9 mouse cellular contexts compared by ENCODE assay signal in the genomic region with DNA sequence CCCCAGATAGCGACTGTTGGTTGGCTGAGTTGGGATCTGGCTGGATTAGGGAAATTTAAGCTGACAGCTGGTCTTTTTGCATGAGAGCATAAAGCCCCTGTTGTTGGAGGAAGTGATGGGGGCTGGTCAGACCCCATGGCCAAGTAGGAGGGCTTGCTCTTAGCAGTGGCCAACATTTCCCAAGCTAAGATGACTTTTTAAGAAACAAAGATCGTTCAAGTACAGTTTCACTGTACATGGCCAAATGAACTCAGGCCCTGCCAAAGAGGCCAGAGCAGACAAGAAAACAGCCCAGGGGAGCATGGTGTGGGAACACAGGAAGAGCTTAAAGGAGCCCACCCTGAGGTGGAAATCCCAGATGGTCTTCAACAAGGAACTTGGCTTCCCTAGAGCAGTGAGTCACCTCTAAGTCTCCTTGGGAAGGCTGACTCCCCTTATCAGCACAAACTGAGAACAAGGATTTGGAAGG.
DNase-seq lines count a peak whose midpoint lies in the region; ATAC-seq lines count a peak whose summit lies in the region.
"Had no signal": no experiment of that assay in that cellular context is flagged by ENCODE, and none has a peak within 500 bp of the region (broad histone marks: within the 10 kb centered on the region; RNA-seq: fewer than 3 reads in every experiment).

No protein-coding gene starts in this region.

- 0 out of 2 replicates have a peak, but pooled peaks cover 6% of the 10 kb centered on the region for H3K4me1 ChIP-seq in hindbrain, embryonic 14.5 days (replicated peaks; ENCODE audit: control insufficient read depth, insufficient read depth, low read length)
- 0 out of 2 replicates have a peak, but pooled peaks cover 12% of the 10 kb centered on the region for H3K4me1 ChIP-seq in hindbrain, embryonic 12.5 days
- peaks cover 26% of the 10 kb centered on the region; the same call in 1 of the 2 replicates for H3K4me1 ChIP-seq in midbrain, embryonic 12.5 days

- no peaks in the 10 kb centered on the region for H3K9me3 ChIP-seq in hindbrain, embryonic 14.5 days (ENCODE audit: control insufficient read depth, low read length)
- H3K9me3 ChIP-seq in hindbrain, embryonic 12.5 days (replicated peaks), result no peaks in the 10 kb centered on the region
- no peaks in the 10 kb centered on the region for H3K9me3 ChIP-seq in midbrain, embryonic 12.5 days

- peak; percentile 62; the same call in 1 of the 2 replicates for ATAC-seq in hindbrain, embryonic 14.5 days (ENCODE audit: low FRiP score)
- no peak for ATAC-seq in hindbrain, embryonic 12.5 days (ENCODE audit: low FRiP score)
- peak; percentile 90 for ATAC-seq in midbrain, embryonic 12.5 days (ENCODE audit: low FRiP score, low read depth)
- no peak for ATAC-seq in CD4-positive, CD25-positive, alpha-beta regulatory T cell, adult 4 months

- WGBS in hindbrain, embryonic 14.5 days, result 54% methylated on average over 2 of the region's 2 CpGs
- 54% methylated on average over 2 of the region's 2 CpGs for WGBS in hindbrain, embryonic 12.5 days
- WGBS in midbrain, embryonic 12.5 days, result 50% methylated on average over 2 of the region's 2 CpGs

- H3K4me3 ChIP-seq in hindbrain, embryonic 14.5 days (replicated peaks; ENCODE audit: low read length), result no peak overlapping the region
- no peak overlapping the region for H3K4me3 ChIP-seq in hindbrain, embryonic 12.5 days
- no peak overlapping the region for H3K4me3 ChIP-seq in midbrain, embryonic 12.5 days

- no peaks in the 10 kb centered on the region for H3K27me3 ChIP-seq in hindbrain, embryonic 14.5 days (ENCODE audit: control insufficient read depth, insufficient read depth, low read length)
- H3K27me3 ChIP-seq in hindbrain, embryonic 12.5 days, result no peaks in the 10 kb centered on the region
- no peaks in the 10 kb centered on the region for H3K27me3 ChIP-seq in midbrain, embryonic 12.5 days

- H3K36me3 ChIP-seq in hindbrain, embryonic 14.5 days (replicated peaks; ENCODE audit: control insufficient read depth, insufficient read depth), result no peaks in the 10 kb centered on the region
- H3K36me3 ChIP-seq in hindbrain, embryonic 12.5 days, result no peaks in the 10 kb centered on the region
- no peaks in the 10 kb centered on the region for H3K36me3 ChIP-seq in midbrain, embryonic 12.5 days

- no peak overlapping the region for H3K4me2 ChIP-seq in hindbrain, embryonic 14.5 days (replicated peaks)
- H3K4me2 ChIP-seq in hindbrain, embryonic 12.5 days (replicated peaks), result no peak overlapping the region
- H3K4me2 ChIP-seq in midbrain, embryonic 12.5 days (replicated peaks), result peak overlapping the region; percentile 13; the same call in 1 of the 2 replicates

- H3K27ac ChIP-seq in hindbrain, embryonic 14.5 days, result no peak overlapping the region
- no peak overlapping the region for H3K27ac ChIP-seq in hindbrain, embryonic 12.5 days
- H3K27ac ChIP-seq in midbrain, embryonic 12.5 days (replicated peaks), result peak overlapping the region; percentile 56
- H3K27ac ChIP-seq: liver, embryonic 14.5 days had no signal

- no peak overlapping the region for H3K9ac ChIP-seq in hindbrain, embryonic 14.5 days
- H3K9ac ChIP-seq in hindbrain, embryonic 12.5 days, result no peak overlapping the region
- H3K9ac ChIP-seq in midbrain, embryonic 12.5 days (replicated peaks), result no peak overlapping the region
- H3K9ac ChIP-seq: liver, embryonic 14.5 days had no signal

- DNase-seq in hindbrain, embryonic 14.5 days (ENCODE audit: low spot score), result no peak
- peak; percentile 34 for DNase-seq in brain, embryonic 18.5 days (ENCODE audit: low read depth, low spot score)
- peak; percentile 70 for DNase-seq in heart, adult 8-10 months (ENCODE audit: low spot score)
- DNase-seq in right cerebral cortex, adult 2 months (ENCODE audit: low spot score in 2 of 2), result no peak
- no peak for DNase-seq in embryo, embryonic 10.5 days (ENCODE audit: low spot score)

Comparison
In these comparisons a context has a peak if more than half of its experiments do, and no peak if none do; other contexts are left out.
1. ATAC-seq: peak in hindbrain, embryonic 14.5 days (single experiment) and midbrain, embryonic 12.5 days (single experiment); none in hindbrain, embryonic 12.5 days (single experiment) and CD4-positive, CD25-positive, alpha-beta regulatory T cell, adult 4 months (single experiment).
2. DNase-seq: peak in brain, embryonic 18.5 days (single experiment) and heart, adult 8-10 months (single experiment); none in hindbrain, embryonic 14.5 days (single experiment), right cerebral cortex, adult 2 months (0 of 2) and embryo, embryonic 10.5 days (single experiment).